Mouse (Mus musculus) hindbrain, embryonic 11.5 days (tissue): ENCODE measurements around the gene C330021F23Rik. TPM values are rescaled to one million over a fixed set of nuclear protein-coding genes. Genes with fewer than 3 reads are reported as not detected.

Experiments used
- ATAC-seq: fragments of 200-750 bp; cut with Nextera tagmentation; 2 replicates; pipeline ENCODE4 v1.8.0; 2017; ENCODE audit warnings: mild to moderate bottlenecking, moderate TSS enrichment, moderate library complexity; ENCODE audit not compliant: low FRiP score
- DNase-seq: peaks from one replicate; pipeline ENCODE4 v3.0.0-alpha.2; 2015; ENCODE audit warnings: low spot score
- H3K27ac ChIP-seq: fragments of 300-500 bp; sonication (generic); 2 replicates; pipeline ENCODE4 v1.5.1; 2014; ENCODE audit warnings: mild to moderate bottlenecking, low read depth, low read length
- H3K27me3 ChIP-seq: fragments of 300-500 bp; sonication (generic); 2 replicates; pipeline ENCODE4 v1.6.1; 2014; ENCODE audit warnings: mild to moderate bottlenecking, low read length, moderate library complexity, mixed read lengths; ENCODE audit not compliant: control insufficient read depth, insufficient read depth
- H3K36me3 ChIP-seq: fragments of 300-500 bp; sonication (generic); 2 replicates; pipeline ENCODE4 v1.6.1; 2014; ENCODE audit warnings: mild to moderate bottlenecking, low read length, moderate library complexity, mixed read lengths; ENCODE audit not compliant: control insufficient read depth, insufficient read depth
- H3K4me1 ChIP-seq: fragments of 300-500 bp; sonication (generic); replicated peaks from 2 replicates; pipeline ENCODE4 v1.6.1; 2014; ENCODE audit warnings: low read length, mixed read lengths; ENCODE audit not compliant: control insufficient read depth, insufficient read depth
- H3K4me2 ChIP-seq: fragments of 300-500 bp; sonication (generic); replicated peaks from 2 replicates; pipeline ENCODE4 v1.6.1; 2014; ENCODE audit warnings: mild to moderate bottlenecking, low read depth, low read length
- H3K4me3 ChIP-seq: fragments of 300-500 bp; sonication (generic); 2 replicates; pipeline ENCODE4 v1.5.1; 2014; ENCODE audit warnings: low read depth, low read length
- H3K9ac ChIP-seq: fragments of 300-500 bp; sonication (generic); 2 replicates; pipeline ENCODE4 v1.6.1; 2014; ENCODE audit warnings: low read depth, low read length
- H3K9me3 ChIP-seq: fragments of 300-500 bp; sonication (generic); 2 replicates; pipeline ENCODE4 v1.6.1; 2016; ENCODE audit warnings: low read length; ENCODE audit not compliant: control insufficient read depth
- WGBS: fragments of 180-500 bp; shearing (Covaris S2); extraction: QIAGEN DNeasy Blood & Tissue Kit; methylation state at CpG from one replicate; pipeline ENCODE4 v1.1.7; 2014; 5-methylcytosine and 5-hydroxymethylcytosine counted together
- polyA plus RNA-seq: library from polyadenylated mRNA; unstranded; fragments of >200 nt; fragmentation: Nextera tagmentation; extraction: Ambion mirVana; gene quantifications from 2 replicates; pipeline ENCODE4 v1.2.1, GENCODE M21; 2014

Gene C330021F23Rik
- polyA plus RNA-seq, 1 experiment from 2014 or later = 3.9 TPM

- no peak overlapping the region for H3K9ac ChIP-seq
- whole genome bisulfite sequencing = 76% methylated on average over 3 of the region's 3 CpGs
- no peak overlapping the region for H3K4me2 ChIP-seq
- no peaks in the 10 kb centered on the region for H3K4me1 ChIP-seq
- H3K27ac ChIP-seq = no peak overlapping the region
- H3K27me3 ChIP-seq = no peaks in the 10 kb centered on the region
- H3K9me3 ChIP-seq = no peaks in the 10 kb centered on the region
- ATAC-seq (no peak), DNase-seq (no peak)
- no peaks in the 10 kb centered on the region for H3K36me3 ChIP-seq
- no peak overlapping the region for H3K4me3 ChIP-seq
Observed at GRCm38 (mm10) chr8:3598054-3598453, 30.3 kb downstream of the C330021F23Rik start.

- Histone ChIP-seq H3K27me3 (no peaks in the 10 kb centered on the region), H3K27ac (no peak overlapping the region), H3K36me3 (0 out of 2 replicates have a peak, but pooled peaks cover 3% of the 10 kb centered on the region), H3K9ac (no peak overlapping the region), H3K4me3 (no peak overlapping the region), H3K4me1 (no peaks in the 10 kb centered on the region), H3K9me3 (no peaks in the 10 kb centered on the region), H3K4me2 (no peak overlapping the region)
- DNase-seq = no peak
- WGBS = 82% methylated on average over 1 of the region's 1 CpGs
- no peak for ATAC-seq
Observed at GRCm38 (mm10) chr8:3599219-3599618, 31.4 kb downstream of the C330021F23Rik start.

- no peaks in the 10 kb centered on the region for H3K27me3 ChIP-seq
- no peaks in the 10 kb centered on the region for H3K9me3 ChIP-seq
- H3K27ac ChIP-seq = no peak overlapping the region
- H3K4me3 ChIP-seq = no peak overlapping the region
- H3K4me2 ChIP-seq = no peak overlapping the region
- WGBS = 87% methylated on average over 6 of the region's 6 CpGs
- 0 out of 2 replicates have a peak, but pooled peaks cover 3% of the 10 kb centered on the region for H3K36me3 ChIP-seq
- no peak overlapping the region for H3K9ac ChIP-seq
- DNase-seq (no peak), ATAC-seq (no peak)
- no peaks in the 10 kb centered on the region for H3K4me1 ChIP-seq
Observed at GRCm38 (mm10) chr8:3600401-3600800, 32.6 kb downstream of the C330021F23Rik start.

- H3K4me2 ChIP-seq = no peak overlapping the region
- H3K27me3 ChIP-seq = no peaks in the 10 kb centered on the region
- no peaks in the 10 kb centered on the region for H3K9me3 ChIP-seq
- no peak overlapping the region for H3K4me3 ChIP-seq
- no peaks in the 10 kb centered on the region for H3K4me1 ChIP-seq
- H3K27ac ChIP-seq = no peak overlapping the region
- DNase-seq = no peak
- H3K36me3 ChIP-seq = 0 out of 2 replicates have a peak, but pooled peaks cover 3% of the 10 kb centered on the region
- 82% methylated on average over 13 of the region's 13 CpGs for WGBS
- H3K9ac ChIP-seq = no peak overlapping the region
- ATAC-seq = no peak
Observed at GRCm38 (mm10) chr8:3603439-3603838, 35.6 kb downstream of the C330021F23Rik start.

GRCm38 (mm10) chr8:3606593-3606992, 38.8 kb downstream of the C330021F23Rik start:
- ATAC-seq = no peak
- no peaks in the 10 kb centered on the region for H3K4me1 ChIP-seq
- no peak overlapping the region for H3K4me3 ChIP-seq
- WGBS = 96% methylated on average over 16 of the region's 16 CpGs
- H3K27ac ChIP-seq = no peak overlapping the region
- no peak overlapping the region for H3K9ac ChIP-seq
- no peak for DNase-seq
- no peaks in the 10 kb centered on the region for H3K27me3 ChIP-seq
- no peaks in the 10 kb centered on the region for H3K9me3 ChIP-seq
- H3K36me3 ChIP-seq = peaks cover 3% of the 10 kb centered on the region; the same call in 1 of the 2 replicates
- H3K4me2 ChIP-seq = no peak overlapping the region

- WGBS = 87% methylated on average over 7 of the region's 7 CpGs
- Histone ChIP-seq H3K27me3 (no peaks in the 10 kb centered on the region), H3K9me3 (no peaks in the 10 kb centered on the region), H3K9ac (no peak overlapping the region), H3K36me3 (peaks cover 3% of the 10 kb centered on the region; the same call in 1 of the 2 replicates), H3K4me3 (no peak overlapping the region), H3K27ac (no peak overlapping the region), H3K4me1 (no peaks in the 10 kb centered on the region), H3K4me2 (no peak overlapping the region)
- no peak for ATAC-seq
- no peak for DNase-seq
Observed at GRCm38 (mm10) chr8:3607822-3608221, 40.0 kb downstream of the C330021F23Rik start.

- ATAC-seq = no peak
- no peak for DNase-seq
- WGBS = 91% methylated on average over 12 of the region's 12 CpGs
- H3K4me1 ChIP-seq = no peaks in the 10 kb centered on the region
- H3K36me3 ChIP-seq = peaks cover 10% of the 10 kb centered on the region; the same call in 1 of the 2 replicates
- no peak overlapping the region for H3K27ac ChIP-seq
- H3K4me2 ChIP-seq = no peak overlapping the region
- no peak overlapping the region for H3K9ac ChIP-seq
- no peak overlapping the region for H3K4me3 ChIP-seq
- no peaks in the 10 kb centered on the region for H3K27me3 ChIP-seq
- H3K9me3 ChIP-seq = no peaks in the 10 kb centered on the region
Observed at GRCm38 (mm10) chr8:3609046-3609815, 41.4 kb downstream of the C330021F23Rik start.

GRCm38 (mm10) chr8:3609816-3610150, 42.0 kb downstream of the C330021F23Rik start:
- no peaks in the 10 kb centered on the region for H3K9me3 ChIP-seq
- ATAC-seq (no peak), DNase-seq (no peak)
- no peak overlapping the region for H3K27ac ChIP-seq
- H3K4me1 ChIP-seq = no peaks in the 10 kb centered on the region
- no peaks in the 10 kb centered on the region for H3K27me3 ChIP-seq
- H3K4me3 ChIP-seq = no peak overlapping the region
- WGBS = 85% methylated on average over 6 of the region's 6 CpGs
- H3K4me2 ChIP-seq = no peak overlapping the region
- peaks cover 12% of the 10 kb centered on the region; the same call in 1 of the 2 replicates for H3K36me3 ChIP-seq
- no peak overlapping the region for H3K9ac ChIP-seq
